Mouse (Mus musculus) ES-E14 (cell line): ENCODE results near the gene Zdhhc3. TPM values are rescaled to one million over a fixed set of nuclear protein-coding genes. Genes with fewer than 3 reads are reported as not detected.

Experiments
- DNase-seq: peaks from one replicate; pipeline ENCODE4 v3.0.0-alpha.2; 2013; ENCODE audit warnings: low read depth, low spot score
- H3K27ac ChIP-seq: 2 replicates; pipeline ENCODE4 v1.5.1; 2012; ENCODE audit warnings: low read depth, mild to moderate bottlenecking, low read length, moderate library complexity, mixed read lengths; ENCODE audit not compliant: poor library complexity, insufficient read depth, severe bottlenecking
- H3K36me3 ChIP-seq: 2 replicates; pipeline ENCODE4 v1.6.1; 2012; ENCODE audit warnings: mild to moderate bottlenecking, low read length, moderate library complexity, mixed read lengths; ENCODE audit not compliant: control insufficient read depth, poor library complexity, insufficient read depth, severe bottlenecking
- H3K4me1 ChIP-seq, 2 experiments: fragments of 150-350 bp in 1 of 2; sonication (generic) in 1 of 2; 2 replicates each; pipeline ENCODE4 v1.6.1; 2012; ENCODE audit warnings: low read length in 2 of 2, mild to moderate bottlenecking in 1 of 2, mixed read lengths in 1 of 2; ENCODE audit not compliant: control insufficient read depth in 2 of 2, insufficient read depth in 2 of 2, poor library complexity in 1 of 2
- H3K4me3 ChIP-seq, 2 experiments: fragments of 150-350 bp in 1 of 2; sonication (generic) in 1 of 2; 2 replicates each; pipeline ENCODE4 v1.5.1; 2012; ENCODE audit warnings: low read length in 2 of 2, low read depth in 1 of 2, mild to moderate bottlenecking in 1 of 2, mixed read lengths in 1 of 2; ENCODE audit not compliant: insufficient read depth in 1 of 2, poor library complexity in 1 of 2, severe bottlenecking in 1 of 2
- H3K9ac ChIP-seq: 2 replicates; pipeline ENCODE4 v1.6.1; 2012; ENCODE audit warnings: low read depth, mild to moderate bottlenecking, low read length, mixed read lengths; ENCODE audit not compliant: poor library complexity, insufficient read depth, severe bottlenecking
- H3K9me3 ChIP-seq: fragments of 150-350 bp; sonication (generic); 2 replicates; pipeline ENCODE4 v1.6.1; 2012; ENCODE audit warnings: low read depth, mild to moderate bottlenecking, low read length; ENCODE audit not compliant: control insufficient read depth, insufficient read depth
- CHD2 ChIP-seq: IDR thresholded peaks from 2 replicates; pipeline ENCODE4 v1.6.1; 2014; ENCODE audit warnings: mild to moderate bottlenecking, low read depth, low read length, inconsistent platforms
- HCFC1 ChIP-seq: IDR thresholded peaks from 2 replicates; pipeline ENCODE4 v1.6.1; 2012; ENCODE audit warnings: low read length, inconsistent platforms, borderline replicate concordance; ENCODE audit not compliant: insufficient read depth
- MAFK ChIP-seq: IDR thresholded peaks from 2 replicates; pipeline ENCODE4 v1.6.1; 2014; ENCODE audit warnings: mild to moderate bottlenecking, low read depth, low read length, inconsistent platforms; ENCODE audit not compliant: insufficient read depth
- ZC3H11A ChIP-seq: IDR thresholded peaks from 2 replicates; pipeline ENCODE4 v1.6.1; 2012; ENCODE audit warnings: low read depth, mild to moderate bottlenecking, inconsistent platforms, low read length, borderline replicate concordance
- ZNF384 ChIP-seq: IDR thresholded peaks from 2 replicates; pipeline ENCODE4 v1.6.1; 2012; ENCODE audit warnings: low read depth, low read length, inconsistent platforms
- in situ Hi-C, 2 experiments: fragments of 600-800 bp; cut with MboI; formaldehyde crosslinking; loops; one replicate each; pipeline ENCODE4 v1.15.1; 2025; ENCODE audit warnings: low sequenced_read_pairs in 2 of 2, inconsistent platforms in 1 of 2; ENCODE audit not compliant: unreplicated experiment in 2 of 2
- total RNA-seq: library from RNA; depleted of rRNA; stranded (reverse); fragments of 300-350 nt; gene quantifications from 2 replicates; pipeline ENCODE4 v1.2.3, GENCODE M21; 2012

Gene Zdhhc3
- total RNA-seq, 1 experiment: 36.6 TPM

DNA sequence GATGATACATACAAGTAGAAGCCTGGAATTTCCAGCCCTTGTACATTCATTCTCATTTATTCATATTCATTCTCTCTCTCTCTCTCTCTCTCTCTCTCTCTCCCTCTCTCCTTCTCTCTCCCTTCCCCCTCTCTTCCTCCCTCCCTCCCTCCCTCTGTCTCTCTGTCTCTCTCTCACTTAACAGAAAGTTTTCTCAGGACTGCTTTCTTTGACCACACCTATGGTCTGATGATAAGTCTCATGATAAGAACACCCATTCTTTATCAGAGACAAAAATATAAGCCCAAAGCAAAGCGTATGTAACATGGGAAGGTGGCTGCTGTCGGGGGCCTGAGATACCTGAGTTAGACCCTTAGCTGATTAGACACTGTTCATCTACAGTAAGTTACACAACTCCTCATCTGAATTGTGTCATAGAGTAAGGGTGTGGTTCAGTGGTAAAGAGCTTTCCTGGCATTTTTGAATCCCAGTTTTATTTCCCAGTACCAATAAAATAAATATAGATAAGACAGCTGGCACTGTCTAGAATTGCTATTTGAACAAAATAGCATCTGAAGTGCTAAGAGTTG, 11.5 kb upstream of the Zdhhc3 start:
- in situ Hi-C loops: no loop called here

DNA sequence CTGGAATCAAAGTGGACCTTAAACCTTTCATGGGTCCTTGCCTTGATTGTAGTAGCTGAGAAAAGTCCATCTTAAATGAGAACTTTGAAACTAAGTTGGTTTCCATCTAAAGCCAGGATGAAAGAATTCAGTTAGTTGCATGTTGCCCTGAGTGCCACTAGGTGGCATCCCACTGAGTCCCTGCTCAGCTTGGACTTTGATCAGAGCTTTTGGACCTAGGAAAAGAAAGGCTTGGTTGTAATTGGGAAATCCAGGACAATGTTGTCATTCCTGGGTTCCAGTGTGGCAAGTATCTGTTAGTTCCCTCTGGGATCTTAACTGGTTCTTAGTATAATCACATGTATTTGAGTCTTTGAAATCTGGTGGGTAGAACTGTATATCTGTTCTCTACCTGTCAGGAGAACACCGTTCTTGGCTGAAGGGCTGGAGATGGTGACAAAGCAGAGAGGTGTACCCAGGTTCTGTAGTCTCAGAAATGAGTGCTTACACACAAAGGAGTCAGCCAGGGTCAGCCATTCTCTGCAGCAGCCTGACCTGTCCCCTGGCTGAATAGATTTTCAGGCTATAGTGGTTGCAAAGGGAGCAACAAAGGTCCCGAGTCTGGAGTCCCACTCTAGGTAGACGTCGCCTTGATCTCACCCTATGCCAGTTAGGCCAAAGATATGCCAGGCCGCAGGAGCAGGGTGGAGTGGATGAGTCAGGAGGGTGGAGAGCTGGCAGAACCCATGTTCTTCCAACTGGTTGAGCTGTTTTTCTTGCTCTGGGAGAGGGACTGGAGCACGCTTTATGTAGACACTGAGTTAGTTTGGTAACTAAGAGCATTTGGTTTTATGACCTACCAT, 10.8 kb upstream of the Zdhhc3 start:
- Histone ChIP-seq H3K9ac (no peak overlapping the region), H3K27ac (no peak overlapping the region), H3K4me3 (no peak overlapping the region), H3K36me3 (peaks cover 38% of the 10 kb centered on the region), H3K4me1 (no peaks in the 10 kb centered on the region), H3K9me3 (no peaks in the 10 kb centered on the region)
- DNase-seq: no peak
- in situ Hi-C loops: no loop called here
- no peak for TF ChIP-seq MAFK
- TF ChIP-seq ZC3H11A: no peak
- TF ChIP-seq HCFC1: no peak
- no peak for TF ChIP-seq ZNF384
- no peak for TF ChIP-seq CHD2

More for the DNA sequence above, 11.5 kb upstream of the Zdhhc3 start:
- H3K36me3 ChIP-seq: peaks cover 35% of the 10 kb centered on the region
- DNase-seq: no peak
- no peak overlapping the region for H3K4me3 ChIP-seq
- H3K4me1 ChIP-seq: no peaks in the 10 kb centered on the region
- TF ChIP-seq HCFC1 (no peak), ZNF384 (no peak), CHD2 (no peak), MAFK (no peak), ZC3H11A (no peak)
- no peak overlapping the region for H3K9ac ChIP-seq
- H3K27ac ChIP-seq: no peak overlapping the region
- no peaks in the 10 kb centered on the region for H3K9me3 ChIP-seq

GRCm38 (mm10) chr9:123123017-123123416, 10.0 kb upstream of the Zdhhc3 start:
- no peak overlapping the region for H3K9ac ChIP-seq
- in situ Hi-C loops: no loop called here
- H3K4me1 ChIP-seq: no peaks in the 10 kb centered on the region
- no peak overlapping the region for H3K27ac ChIP-seq
- H3K9me3 ChIP-seq: no peaks in the 10 kb centered on the region
- no peak overlapping the region for H3K4me3 ChIP-seq
- DNase-seq: no peak
- peaks cover 36% of the 10 kb centered on the region for H3K36me3 ChIP-seq
- TF ChIP-seq ZC3H11A: no peak
- TF ChIP-seq CHD2: no peak

DNA sequence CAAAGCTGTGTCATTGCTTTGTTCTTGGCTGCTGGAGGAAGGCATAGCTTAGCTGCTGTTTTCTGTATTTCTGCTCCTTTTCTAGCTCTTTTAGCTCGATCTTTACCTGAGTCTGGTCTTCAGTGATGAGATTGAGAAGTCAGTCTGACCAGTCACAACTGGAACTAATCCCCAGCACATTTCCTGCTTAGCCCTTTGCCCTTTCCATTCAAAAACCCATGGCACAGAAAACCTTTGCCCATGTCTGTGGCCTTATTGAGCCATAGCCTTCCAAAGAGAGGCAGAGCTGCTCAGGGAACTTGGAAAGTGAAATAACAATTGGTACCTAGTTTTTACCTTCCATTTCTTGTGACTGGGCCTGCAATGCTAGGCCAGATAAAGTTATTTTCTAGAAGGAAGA, 2.6 kb upstream of the Zdhhc3 start:
- in situ Hi-C loops: no loop called here
- no peak overlapping the region for H3K27ac ChIP-seq
- H3K4me3 ChIP-seq: no peak overlapping the region

DNA sequence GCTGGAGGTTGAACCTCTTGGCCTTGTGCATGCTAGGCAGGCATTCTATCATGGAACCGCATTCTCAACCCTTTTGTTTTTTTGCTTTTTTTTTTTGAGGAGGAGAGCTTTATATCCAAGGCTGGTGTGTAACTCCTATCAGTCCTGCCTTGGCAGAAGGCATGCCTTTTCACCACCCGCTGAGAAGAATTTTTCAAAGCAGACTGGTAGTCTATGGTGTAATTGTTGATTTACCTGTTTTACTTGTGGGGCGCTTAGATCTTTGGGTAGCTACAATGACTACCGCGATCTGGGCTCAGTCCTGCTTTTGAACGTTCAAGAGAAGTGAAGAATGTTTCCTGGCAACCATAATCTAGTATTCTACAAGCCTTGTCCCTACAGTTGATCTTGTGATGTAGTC, 926 bp upstream of the Zdhhc3 start:
- DNase-seq: no peak
- in situ Hi-C loops: no loop called here
- H3K9ac ChIP-seq: peak overlapping the region; percentile 97; the same call in 1 of the 2 replicates
- peaks cover 11% of the 10 kb centered on the region for H3K36me3 ChIP-seq
- H3K4me1 ChIP-seq: peaks cover 1 to 2% of the 10 kb centered on the region in 2 experiments; a peak in 1 of 4 replicates
- TF ChIP-seq CHD2: no peak
- no peak for TF ChIP-seq ZC3H11A
- TF ChIP-seq MAFK: no peak
- TF ChIP-seq ZNF384: no peak
- TF ChIP-seq HCFC1: no peak
- H3K4me3 ChIP-seq: peak overlapping the region; percentile 92 to 94
- no peak overlapping the region for H3K27ac ChIP-seq
- H3K9me3 ChIP-seq: no peaks in the 10 kb centered on the region

More for the DNA sequence above, 2.6 kb upstream of the Zdhhc3 start:
- no peaks in the 10 kb centered on the region for H3K9me3 ChIP-seq
- H3K4me1 ChIP-seq: peaks cover 1 to 2% of the 10 kb centered on the region in 2 experiments; a peak in 1 of 4 replicates
- no peak for TF ChIP-seq ZNF384
- H3K9ac ChIP-seq: no peak overlapping the region
- H3K36me3 ChIP-seq: peaks cover 22% of the 10 kb centered on the region
- DNase-seq: no peak
